Mouse (Mus musculus) layer of hippocampus, adult 11-12 months (tissue): Measurements from ENCODE around the gene Galnt14.
A peak's percentile ranks its signal among the peaks of the same experiment; 100 is the strongest.

Source experiments
- DNase-seq: peaks from one replicate; pipeline ENCODE4 v3.0.0; 2022; ENCODE audit warnings: low spot score

The Galnt14 gene

DNA sequence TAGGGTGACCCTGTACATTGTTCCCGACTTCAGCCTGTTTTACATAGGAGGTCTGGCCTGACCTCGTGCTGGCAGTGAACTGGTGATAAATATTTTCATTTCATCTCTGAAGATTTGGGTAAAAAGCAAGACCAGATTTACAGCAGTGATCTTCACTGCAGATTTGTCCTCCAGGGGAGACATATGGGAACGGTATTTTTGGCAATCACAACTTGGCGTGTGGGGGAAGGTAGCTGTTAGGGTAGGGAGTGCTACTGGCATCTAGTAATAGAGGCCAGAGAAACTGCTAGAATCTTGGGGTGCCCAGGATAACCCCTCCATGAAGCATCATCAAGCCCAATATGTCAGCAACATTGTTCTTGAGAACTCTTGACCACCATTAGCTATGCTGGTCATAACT is 138.3 kb downstream of the Galnt14 start:
- DNase-seq, result peak; percentile 33

DNA sequence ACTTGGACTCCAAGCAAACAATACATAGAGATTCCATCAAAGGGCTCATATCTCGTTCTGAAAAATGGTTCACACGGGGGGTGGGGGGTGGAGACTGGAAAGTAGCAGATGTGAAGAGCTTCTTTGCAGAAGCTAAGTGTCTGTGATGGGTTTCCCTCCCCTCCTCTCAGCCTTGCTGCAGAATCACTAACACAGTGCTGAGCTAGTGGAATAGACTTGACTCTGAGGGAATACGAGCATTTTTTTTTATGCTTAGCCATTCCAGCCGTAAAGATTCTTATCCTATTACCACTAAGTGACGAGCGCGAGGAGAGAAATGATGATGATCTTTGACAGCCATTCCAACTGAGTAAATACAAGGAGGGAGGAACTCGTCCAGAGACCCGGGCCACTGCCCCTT is 142.0 kb downstream of the Galnt14 start:
- DNase-seq, result no peak

DNA sequence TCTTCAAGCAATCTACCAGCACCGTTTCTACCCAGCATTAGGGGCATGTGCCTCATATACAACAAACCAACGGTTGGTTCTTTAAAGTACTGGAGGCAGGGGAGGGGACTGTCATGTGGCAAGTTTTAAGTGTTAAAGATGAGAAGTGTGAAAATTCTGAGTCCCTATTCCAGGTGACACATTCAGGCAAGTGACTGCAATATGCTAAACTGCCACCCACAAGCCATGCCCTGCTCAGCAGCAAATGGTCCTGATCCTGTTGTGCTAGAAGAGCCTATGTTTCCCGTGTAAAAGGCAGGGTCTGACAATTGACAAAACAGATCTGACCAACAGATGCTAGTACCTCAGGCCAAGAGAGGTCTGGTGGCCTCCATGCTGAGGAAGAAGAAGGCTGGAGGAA is 149.1 kb downstream of the Galnt14 start:
- DNase-seq, result no peak

DNA sequence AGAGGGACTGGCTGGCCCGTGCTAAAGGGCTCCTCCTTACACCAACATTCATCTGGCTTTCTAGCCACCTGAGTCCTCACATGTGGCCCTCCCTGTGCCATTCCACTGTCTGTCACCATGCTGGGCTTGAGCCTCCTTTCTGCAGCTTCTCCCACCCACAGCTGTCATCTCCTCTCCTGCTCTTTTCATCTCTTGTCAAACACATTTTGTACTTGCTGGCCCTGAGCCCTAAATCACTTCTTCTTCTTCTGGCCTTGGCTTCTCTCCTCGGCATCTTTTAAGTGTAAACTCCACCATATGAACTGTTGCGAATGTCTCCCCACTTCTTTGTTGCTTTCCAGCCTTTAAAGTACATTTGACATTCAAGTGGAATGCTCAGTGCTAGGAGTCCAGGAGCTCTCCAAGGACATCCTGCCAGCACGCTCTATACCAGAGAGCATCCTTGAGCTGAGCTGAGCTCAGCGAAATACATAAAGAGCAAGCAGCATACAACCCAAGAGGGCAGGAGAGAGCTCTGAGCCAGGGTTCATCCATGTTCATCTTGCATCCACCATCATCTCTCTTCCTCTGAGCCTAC is 150.0 kb downstream of the Galnt14 start:
- no peak for DNase-seq

DNA sequence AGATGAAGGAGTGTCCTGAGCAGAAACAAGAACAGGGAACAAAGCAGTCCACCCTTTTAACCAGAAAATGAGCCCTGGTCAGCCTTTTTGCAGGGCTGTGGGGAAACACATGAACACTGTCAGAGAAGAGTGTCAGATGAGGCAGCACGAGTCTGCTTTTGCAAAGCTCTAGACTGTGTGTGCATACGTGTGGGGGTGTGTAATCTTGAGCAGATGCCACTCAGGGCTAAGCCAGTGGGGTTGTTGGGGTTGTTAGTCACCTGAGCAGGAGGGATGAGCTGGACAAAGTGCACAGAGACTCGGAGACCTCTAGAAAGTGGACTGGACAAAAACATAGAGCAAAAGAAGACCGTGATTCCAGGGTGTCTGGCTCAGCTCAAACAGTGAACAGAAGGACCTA is 150.8 kb downstream of the Galnt14 start:
- DNase-seq, result no peak

DNA sequence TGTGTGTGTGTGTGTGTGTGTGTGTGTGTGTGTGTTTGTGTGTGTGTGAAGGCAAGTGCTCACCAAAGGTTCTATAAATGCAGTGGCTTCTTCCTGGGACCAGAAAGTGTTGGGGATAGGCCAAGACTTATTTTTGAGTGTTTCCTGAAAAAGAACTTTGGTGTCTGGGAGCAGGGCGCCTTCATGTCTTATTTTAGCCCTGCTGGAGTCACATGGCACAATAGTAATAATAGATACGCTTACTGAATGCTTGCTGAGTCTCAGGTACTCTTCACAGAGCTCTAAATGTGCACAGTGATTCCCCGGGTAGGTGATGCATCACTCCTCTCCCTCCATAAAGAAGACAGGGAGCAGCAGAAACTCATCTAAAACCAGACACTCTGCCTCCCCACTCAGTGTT is 153.2 kb downstream of the Galnt14 start:
- no peak for DNase-seq

DNA sequence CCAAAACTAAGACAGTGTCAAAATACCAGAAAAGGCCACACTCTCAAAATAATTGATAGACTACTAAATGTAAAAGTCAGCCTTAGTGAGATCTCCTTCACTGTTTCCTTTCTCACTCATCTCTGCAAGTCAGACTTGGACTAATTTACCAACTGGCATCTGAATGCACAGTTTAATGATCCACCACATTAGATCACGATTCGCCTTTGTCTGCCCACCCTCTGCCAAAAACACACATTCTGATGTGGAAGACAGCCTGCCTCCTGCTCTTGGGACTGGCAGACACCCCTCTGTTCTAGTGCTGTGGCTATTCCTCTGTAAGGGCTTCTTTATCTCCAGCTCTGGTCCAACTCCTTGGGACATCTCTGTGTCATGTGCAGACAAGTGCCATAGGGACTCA is 153.8 kb downstream of the Galnt14 start:
- DNase-seq, result no peak

DNA sequence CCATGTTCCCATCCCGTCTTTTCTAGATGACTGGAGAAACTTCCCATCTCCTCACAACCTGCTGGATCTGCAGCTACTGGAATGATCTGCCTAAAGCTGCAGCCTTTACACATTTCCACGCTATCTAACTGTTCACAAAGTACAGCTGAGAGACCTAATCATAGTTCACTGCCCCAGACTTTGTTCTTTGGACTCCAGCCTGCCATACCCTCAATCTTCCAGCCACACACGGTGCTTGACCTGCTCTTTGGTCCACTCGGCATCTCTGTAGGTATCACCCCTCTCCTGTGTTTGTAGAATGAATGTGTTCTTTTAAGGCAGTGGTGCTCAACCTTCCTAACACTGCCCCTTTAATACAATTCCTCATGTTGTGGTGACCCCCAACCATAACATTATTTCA is 155.6 kb downstream of the Galnt14 start:
- DNase-seq, result no peak

DNA sequence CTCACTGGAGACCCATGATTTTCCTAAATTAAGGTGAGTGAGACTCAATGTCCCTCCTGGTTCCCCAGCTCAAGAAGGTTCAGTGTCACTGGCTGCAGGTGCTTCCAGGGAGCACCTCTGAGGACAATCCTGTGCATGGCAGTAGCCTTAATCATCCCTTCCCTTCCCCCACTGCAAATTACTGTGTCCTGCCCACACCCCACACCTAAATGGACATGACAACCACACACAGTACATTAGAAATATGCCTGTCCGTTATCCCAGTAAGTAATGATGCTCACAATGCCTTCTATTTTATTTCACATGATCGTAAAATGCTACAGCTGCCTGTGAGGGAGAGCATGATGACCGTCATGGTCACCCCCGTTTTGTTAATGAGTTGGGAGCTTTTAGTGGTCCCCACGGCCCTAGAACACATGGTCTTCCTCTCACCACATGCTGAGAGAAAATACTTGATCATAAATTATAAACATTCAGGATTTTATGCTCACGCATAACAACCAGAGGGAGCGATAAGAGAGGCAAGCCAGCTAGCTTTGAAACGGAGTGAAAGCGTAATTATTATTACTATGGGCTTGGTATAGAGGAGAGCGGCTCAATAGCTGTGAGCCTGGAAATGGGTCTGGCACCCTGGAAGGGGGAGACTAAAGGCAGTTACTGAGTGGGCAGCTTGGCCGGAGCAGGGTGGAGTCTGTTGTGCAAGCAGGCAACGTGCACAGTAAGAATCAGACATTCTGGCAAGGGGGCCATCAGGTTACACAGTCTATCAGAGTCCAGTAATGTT is 161.3 kb downstream of the Galnt14 start:
- no peak for DNase-seq

DNA sequence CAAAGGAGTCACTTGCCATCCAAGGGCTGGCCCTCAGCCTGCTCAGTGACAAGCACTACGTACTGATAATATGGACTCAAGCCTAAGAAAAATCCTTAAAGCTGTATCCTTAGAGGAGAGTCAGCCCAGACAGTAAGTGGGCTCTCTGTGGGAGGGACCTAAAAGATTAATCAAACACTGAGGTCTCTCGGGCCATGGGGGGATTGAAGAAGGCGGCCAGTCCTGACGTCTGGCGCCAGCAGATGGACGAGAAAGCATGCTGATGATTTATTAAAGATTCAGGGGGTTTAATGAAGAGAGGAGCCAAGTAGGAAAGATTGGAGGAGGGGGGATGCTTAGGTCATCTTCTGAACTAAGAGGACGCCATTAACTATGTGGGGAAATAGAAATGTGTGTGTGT is 162.1 kb downstream of the Galnt14 start:
- DNase-seq, result no peak

DNA sequence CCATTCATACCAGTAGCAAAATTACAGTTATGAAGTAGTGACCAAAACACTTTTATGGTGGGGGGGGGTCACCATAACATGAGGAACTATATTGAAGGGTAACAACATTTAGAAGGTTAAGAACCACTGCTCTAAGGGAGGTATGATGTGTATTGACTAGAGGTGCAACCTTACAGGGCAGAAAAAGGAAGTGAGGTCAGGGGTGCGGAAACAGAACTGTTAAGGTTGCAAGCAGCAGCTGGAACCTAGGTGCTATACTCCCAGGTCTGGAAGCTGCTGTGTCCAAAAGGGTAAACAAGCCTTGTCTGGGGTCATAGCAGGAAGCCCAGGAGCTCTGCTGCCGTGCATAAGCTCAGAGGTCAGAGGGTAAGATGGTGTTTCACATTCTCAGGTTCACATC is 162.8 kb downstream of the Galnt14 start:
- no peak for DNase-seq

DNA sequence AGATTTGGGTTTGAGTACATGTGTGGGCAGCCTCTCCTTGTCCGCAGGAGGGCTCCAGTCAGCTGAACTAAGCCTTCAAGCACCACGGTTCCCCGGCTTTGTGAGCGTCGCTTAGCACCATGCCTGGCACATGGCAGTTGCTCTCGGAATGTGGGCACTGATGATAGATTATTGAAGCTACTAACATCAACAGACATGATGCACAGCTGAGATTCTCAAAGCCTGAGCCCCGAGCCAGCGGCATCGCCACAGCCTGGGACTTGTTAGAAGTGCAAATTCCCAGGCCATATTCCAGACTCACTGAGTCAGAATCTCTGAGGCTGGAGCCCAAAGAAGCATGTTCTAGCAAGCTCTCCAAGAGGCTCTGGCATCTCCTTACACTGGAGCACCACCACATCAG is 168.3 kb downstream of the Galnt14 start:
- peak; percentile 34 for DNase-seq

DNA sequence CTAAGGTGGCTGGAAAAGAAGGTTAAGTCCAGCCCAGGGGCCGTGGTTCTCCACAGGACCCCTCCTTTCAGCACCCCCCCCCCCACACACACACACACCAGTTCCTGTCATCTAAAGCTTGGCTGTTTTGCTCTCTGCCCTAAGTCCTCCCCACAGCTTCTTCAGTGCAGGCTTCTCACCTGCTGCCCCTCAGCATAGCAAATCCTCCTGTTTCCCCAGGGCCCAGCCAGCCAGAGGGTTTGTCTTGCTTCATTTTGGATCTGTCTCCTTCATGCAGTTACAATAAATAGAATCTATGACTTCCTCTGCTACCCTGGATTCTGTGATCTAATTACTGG is 169.1 kb downstream of the Galnt14 start:
- no peak for DNase-seq

DNA sequence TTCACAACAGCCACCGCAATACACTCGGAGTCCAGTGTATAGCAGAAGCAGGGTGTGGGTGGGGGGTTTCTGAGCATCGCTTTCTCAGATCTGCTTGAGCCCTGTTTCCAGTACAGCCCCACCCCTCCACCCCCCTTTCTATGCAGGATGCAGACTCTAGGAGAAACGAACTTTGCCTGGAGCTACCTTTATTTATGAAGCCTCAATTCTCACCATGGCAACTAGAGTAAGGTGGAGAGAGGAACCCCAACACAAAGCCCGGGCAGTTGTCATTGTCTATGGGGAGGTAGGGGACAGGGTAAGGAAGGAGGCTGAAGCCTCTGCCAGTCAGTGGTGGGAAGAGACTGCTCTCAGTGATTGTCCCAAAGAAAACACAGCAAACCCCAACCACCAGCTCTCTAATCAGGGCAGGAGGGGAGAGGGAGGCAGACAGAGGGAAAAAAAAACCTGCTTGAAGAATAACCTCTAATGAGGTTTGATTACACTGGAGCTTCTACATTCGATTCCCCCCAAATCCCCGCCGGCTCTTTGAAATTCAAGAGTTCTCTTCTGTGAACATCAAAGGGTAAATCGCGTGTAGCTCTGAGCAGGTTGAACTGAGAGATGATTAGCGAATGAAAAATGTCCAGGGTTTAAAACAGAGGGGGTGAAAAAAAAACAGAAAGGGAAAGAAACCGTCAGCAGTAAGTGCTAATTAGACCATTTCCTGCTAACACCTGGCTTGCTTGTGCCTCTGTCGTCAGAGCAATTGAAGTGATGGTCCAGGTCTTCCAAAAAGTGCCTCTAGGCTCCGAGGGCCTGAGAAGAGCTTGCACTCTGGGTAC is 169.6 kb downstream of the Galnt14 start:
- no peak for DNase-seq

DNA sequence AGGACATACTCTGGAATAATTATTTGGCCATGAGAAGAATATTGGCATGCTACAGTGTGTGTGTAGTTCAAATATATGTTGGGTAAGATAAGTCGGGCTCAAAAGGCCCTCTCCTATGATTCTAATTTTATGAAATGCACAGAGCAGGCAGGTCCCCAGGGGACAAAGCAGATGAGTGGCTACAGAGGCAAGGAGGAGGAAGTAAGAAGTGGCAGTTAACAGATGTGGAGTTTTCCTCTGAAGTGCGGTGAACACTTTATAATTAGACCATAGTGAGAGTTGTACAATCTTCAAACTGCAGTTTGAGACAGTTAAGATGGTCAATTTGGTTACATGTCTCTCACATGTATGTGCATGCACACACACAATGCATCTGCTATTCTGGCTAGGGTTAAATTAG is 178.4 kb downstream of the Galnt14 start:
- no peak for DNase-seq

DNA sequence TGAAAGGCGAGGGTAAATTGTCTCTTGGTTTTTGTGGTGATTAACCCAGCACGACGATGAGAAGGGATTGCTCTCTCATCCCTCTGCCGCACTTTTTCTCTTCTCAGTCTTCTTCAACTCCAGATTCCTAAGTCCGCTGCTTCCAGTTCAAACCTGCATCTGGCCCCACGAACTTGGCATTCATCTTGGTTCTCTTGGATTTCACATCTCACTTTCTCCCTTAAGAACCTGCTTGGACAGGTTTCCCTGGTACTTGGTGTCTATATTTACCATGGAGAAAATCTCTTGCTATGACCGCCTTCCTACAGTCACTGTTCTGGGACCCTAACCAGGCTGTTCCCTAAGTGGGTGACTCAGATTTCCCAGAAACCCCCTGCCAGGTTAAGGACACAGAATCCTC is 188.1 kb downstream of the Galnt14 start:
- DNase-seq, result no peak

DNA sequence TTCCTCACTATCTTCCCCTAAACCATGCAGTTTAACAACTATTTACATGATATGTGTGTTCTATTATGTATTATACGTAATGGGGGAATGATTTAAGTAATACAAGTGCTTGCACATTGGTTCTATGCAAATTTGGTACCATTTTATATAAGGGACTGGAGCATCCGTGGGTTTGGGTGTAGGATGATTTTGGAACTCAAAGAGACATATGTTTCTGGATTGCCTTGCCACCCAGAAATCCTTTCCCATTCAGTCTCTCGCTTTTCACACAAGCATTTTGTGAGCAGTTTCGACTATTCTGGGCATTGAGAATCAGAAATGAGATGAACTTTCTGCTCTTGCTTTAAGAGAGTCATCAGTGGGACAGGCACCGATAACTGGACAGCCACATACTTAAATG is 190.9 kb downstream of the Galnt14 start:
- no peak for DNase-seq

DNA sequence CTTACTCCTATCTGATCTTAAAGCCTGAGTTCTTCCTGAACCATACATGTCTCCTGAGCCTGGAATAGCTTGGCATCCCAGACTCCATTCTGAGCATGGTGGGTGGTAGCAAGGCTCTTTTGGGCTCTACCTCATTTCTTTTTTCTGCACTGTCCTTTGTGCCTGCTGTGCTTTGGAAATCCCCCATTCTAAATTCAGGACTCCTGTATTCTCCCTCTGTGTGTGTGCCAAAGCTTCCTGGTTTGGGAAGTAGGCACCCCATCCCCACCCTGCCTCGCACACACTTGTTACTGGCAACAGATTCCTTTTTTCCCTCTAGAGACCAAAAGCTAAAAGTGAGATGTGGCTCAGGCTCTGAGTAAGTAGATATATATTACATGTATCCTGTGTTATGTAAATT is 191.9 kb downstream of the Galnt14 start:
- DNase-seq, result peak; percentile 12

DNA sequence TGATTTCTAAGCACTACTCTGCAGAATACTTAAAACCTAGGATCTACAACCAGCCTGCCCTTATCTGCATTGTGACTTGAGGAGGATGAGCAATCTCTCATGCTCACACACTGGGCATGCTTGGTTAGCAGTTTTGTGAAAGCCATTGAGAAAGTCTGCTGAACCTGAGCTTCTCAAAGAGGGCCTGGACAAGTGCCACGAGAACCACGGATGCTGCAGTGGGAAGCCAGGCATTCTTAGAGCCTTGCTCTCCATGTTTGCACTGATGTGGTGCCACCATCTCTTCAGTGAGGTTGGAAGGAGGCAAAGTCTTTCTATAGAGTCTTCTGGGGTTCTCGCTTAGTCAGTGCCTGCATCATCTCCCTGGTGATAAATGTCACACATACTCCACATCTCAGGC is 194.7 kb downstream of the Galnt14 start:
- no peak for DNase-seq

DNA sequence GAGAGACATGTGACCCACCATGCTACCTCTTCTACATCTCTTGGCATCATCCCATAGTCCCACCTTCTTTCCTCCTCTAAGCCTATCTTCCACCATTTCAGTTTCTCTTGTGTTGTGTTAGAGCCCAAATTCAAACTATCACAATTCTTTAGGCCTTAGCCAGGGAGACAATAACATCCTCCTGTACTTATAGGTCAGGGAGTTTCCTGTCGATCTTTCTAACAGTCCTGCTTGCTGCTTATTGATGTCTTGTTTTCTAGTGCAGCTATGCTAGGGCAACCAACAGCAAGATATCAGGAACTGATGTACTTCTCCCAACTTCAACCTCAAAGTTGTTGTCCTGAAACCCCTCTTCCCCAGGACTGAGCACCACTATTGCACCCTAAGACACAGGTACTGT is 195.4 kb downstream of the Galnt14 start:
- no peak for DNase-seq

DNA sequence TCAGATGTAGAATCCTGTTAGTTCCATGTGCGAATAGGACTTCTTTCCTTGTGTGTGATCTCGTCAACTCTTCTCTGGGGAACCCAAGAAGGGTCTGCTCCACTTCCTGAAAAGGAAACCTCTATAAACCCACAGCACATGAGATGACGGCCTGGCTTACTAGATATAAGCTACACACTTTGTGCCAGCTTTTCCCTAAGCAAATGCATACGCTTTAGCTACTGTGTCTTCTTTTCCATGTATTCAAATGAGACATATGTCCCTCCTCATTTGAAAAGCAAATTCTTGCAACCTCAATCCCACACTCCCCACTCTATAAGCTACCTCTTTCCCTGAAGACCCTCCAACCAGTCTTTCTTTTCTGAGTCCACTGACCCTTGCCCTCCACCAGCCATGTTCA is 196.0 kb downstream of the Galnt14 start:
- no peak for DNase-seq

DNA sequence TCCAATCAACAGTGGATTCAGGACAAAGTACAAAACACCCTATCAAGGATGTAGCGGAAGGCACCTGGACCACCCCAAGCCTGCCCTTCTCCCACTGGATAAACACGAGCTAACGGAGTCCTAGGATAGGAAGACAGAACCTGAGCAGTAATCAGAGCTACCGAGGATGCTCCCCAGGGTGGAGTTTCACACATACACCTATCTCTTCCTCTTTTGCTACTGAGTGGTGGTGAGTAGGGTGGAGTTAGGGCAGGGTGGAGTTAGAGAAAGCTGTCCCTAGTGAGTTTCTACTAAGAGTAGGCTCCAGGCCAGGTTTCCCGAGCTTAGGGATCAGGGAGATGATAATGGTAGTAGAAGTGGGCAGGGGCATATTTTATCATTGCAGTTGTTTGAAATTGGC is 197.4 kb downstream of the Galnt14 start:
- no peak for DNase-seq

DNA sequence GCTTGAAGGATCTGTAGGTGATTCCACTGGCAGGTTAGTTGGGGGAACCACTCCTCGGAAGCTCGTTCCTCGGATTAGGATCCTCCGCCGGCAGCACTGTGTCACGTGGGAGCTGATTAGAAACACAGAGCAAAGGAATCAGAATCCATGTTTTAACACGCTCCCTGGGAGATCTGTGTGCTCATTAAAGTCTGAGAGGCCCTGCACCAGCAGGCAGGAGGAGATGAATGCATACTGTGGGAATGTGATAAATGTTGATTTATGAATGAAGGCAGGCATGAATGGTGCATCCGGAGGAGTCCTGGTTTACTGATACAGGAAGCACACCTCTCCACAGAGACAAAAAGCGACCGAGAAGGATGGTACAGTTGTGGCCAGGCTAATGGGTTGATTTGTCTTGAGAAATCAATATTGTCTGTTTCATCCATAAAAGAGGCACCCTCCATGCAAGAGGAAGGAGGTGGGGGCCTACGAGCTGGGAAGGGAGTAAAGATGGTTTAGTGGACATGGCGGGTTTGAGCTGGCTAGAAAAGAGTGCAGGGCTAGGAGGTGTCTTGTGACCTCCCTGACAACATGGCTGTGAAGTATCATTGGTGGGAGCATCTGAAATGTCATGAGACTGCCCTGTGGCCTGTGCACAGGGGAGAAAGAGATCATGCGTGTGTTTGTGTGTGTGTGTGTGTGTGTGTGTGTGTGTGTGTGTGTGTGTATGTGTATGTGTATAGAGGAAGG is 202.3 kb downstream of the Galnt14 start:
- no peak for DNase-seq
